Mouse (Mus musculus) heart, embryonic 16.5 days (tissue): ENCODE measurements around the gene Tinagl1. TPM values are rescaled to one million over a fixed set of nuclear protein-coding genes. Genes with fewer than 3 reads are reported as not detected.

Experiments used
- ATAC-seq: fragments of 200-750 bp; cut with Nextera tagmentation; replicated peaks from 2 replicates; pipeline ENCODE4 v1.8.0; 2017; ENCODE audit warnings: moderate number of reproducible peaks; ENCODE audit not compliant: insufficient read depth, low FRiP score; ENCODE audit errors: extremely low read depth
- H3K27ac ChIP-seq: fragments of 300-500 bp; sonication (generic); 2 replicates; pipeline ENCODE4 v1.5.1; 2014; ENCODE audit warnings: mild to moderate bottlenecking, low read length, control low read depth, moderate library complexity
- H3K27me3 ChIP-seq: fragments of 300-500 bp; sonication (generic); 2 replicates; pipeline ENCODE4 v1.6.1; 2014; ENCODE audit warnings: low read length, mixed read lengths; ENCODE audit not compliant: control insufficient read depth, insufficient read depth
- H3K36me3 ChIP-seq: fragments of 300-500 bp; sonication (generic); 2 replicates; pipeline ENCODE4 v1.6.1; 2014; ENCODE audit not compliant: control insufficient read depth, insufficient read depth
- H3K4me1 ChIP-seq: fragments of 300-500 bp; sonication (generic); 2 replicates; pipeline ENCODE4 v1.6.1; 2014; ENCODE audit warnings: low read length, mixed read lengths; ENCODE audit not compliant: control insufficient read depth, insufficient read depth
- H3K4me2 ChIP-seq: fragments of 300-500 bp; sonication (generic); 2 replicates; pipeline ENCODE4 v1.6.1; 2014; ENCODE audit warnings: low read depth, mild to moderate bottlenecking, control low read depth, low read length
- H3K4me3 ChIP-seq: fragments of 300-500 bp; sonication (generic); 2 replicates; pipeline ENCODE4 v1.5.1; 2014; ENCODE audit warnings: mild to moderate bottlenecking, control low read depth, low read length
- H3K9ac ChIP-seq: fragments of 300-500 bp; sonication (generic); 2 replicates; pipeline ENCODE4 v1.6.1; 2014; ENCODE audit warnings: low read length, control low read depth
- H3K9me3 ChIP-seq: fragments of 300-500 bp; sonication (generic); replicated peaks from 2 replicates; pipeline ENCODE4 v1.6.1; 2016; ENCODE audit warnings: low read length; ENCODE audit not compliant: control insufficient read depth
- WGBS: fragments of 180-500 bp; shearing (Covaris S2); extraction: QIAGEN DNeasy Blood & Tissue Kit; methylation state at CpG from one replicate; pipeline ENCODE4 v1.1.7; 2014; 5-methylcytosine and 5-hydroxymethylcytosine counted together
- polyA plus RNA-seq: library from polyadenylated mRNA; unstranded; fragments of >200 nt; fragmentation: Nextera tagmentation; extraction: Ambion mirVana; gene quantifications from 2 replicates; pipeline ENCODE4 v1.2.1, GENCODE M21; 2015

Tinagl1 gene
- polyA plus RNA-seq, 1 experiment from 2014 or later: 61.2 TPM

GRCm38 (mm10) chr4:130166592-130166991 is 8.3 kb downstream of the Tinagl1 start:
- peaks cover 61% of the 10 kb centered on the region for H3K4me1 ChIP-seq
- no peak overlapping the region for H3K4me3 ChIP-seq
- no peaks in the 10 kb centered on the region for H3K36me3 ChIP-seq
- ATAC-seq: no peak
- 76% methylated on average over 8 of the region's 8 CpGs for WGBS
- H3K4me2 ChIP-seq: no peak overlapping the region
- peak overlapping the region; percentile 44 for H3K27ac ChIP-seq
- no peaks in the 10 kb centered on the region for H3K27me3 ChIP-seq
- H3K9ac ChIP-seq: 0 out of 2 replicates have a peak overlapping the region, but pooled peaks have one; percentile 18
- no peaks in the 10 kb centered on the region for H3K9me3 ChIP-seq

- H3K27me3 ChIP-seq: no peaks in the 10 kb centered on the region
- H3K9me3 ChIP-seq: no peaks in the 10 kb centered on the region
- H3K4me2 ChIP-seq: no peak overlapping the region
- no peak overlapping the region for H3K4me3 ChIP-seq
- H3K27ac ChIP-seq: no peak overlapping the region
- no peak overlapping the region for H3K9ac ChIP-seq
- no peak for ATAC-seq
- WGBS: 80% methylated on average over 18 of the region's 18 CpGs
- H3K36me3 ChIP-seq: no peaks in the 10 kb centered on the region
- H3K4me1 ChIP-seq: peaks cover 59% of the 10 kb centered on the region
Measured at GRCm38 (mm10) chr4:130166061-130166460, 8.9 kb downstream of the Tinagl1 start.

- Histone ChIP-seq H3K4me3 (no peak overlapping the region), H3K27ac (peak overlapping the region; percentile 75), H3K9ac (peak overlapping the region; percentile 78; the same call in 1 of the 2 replicates), H3K4me2 (no peak overlapping the region), H3K9me3 (no peaks in the 10 kb centered on the region), H3K36me3 (no peaks in the 10 kb centered on the region), H3K27me3 (no peaks in the 10 kb centered on the region), H3K4me1 (peaks cover 57% of the 10 kb centered on the region)
- WGBS: 82% methylated on average over 6 of the region's 6 CpGs
- ATAC-seq: no peak
Measured at GRCm38 (mm10) chr4:130164121-130164520, 10.8 kb downstream of the Tinagl1 start.

- peak overlapping the region; percentile 75 for H3K27ac ChIP-seq
- peak overlapping the region; percentile 60 for H3K4me2 ChIP-seq
- H3K36me3 ChIP-seq: no peaks in the 10 kb centered on the region
- peak overlapping the region; percentile 35 for H3K4me3 ChIP-seq
- H3K9me3 ChIP-seq: no peaks in the 10 kb centered on the region
- no peaks in the 10 kb centered on the region for H3K27me3 ChIP-seq
- peaks cover 51% of the 10 kb centered on the region for H3K4me1 ChIP-seq
- ATAC-seq: peak; percentile 31
- H3K9ac ChIP-seq: peak overlapping the region; percentile 78
- 5% methylated on average over 20 of the region's 20 CpGs for WGBS
Measured at GRCm38 (mm10) chr4:130163391-130163861, 11.5 kb downstream of the Tinagl1 start.

GRCm38 (mm10) chr4:130161349-130161748 is 13.6 kb downstream of the Tinagl1 start:
- H3K9me3 ChIP-seq: no peaks in the 10 kb centered on the region
- peak overlapping the region; percentile 33; the same call in 1 of the 2 replicates for H3K27ac ChIP-seq
- WGBS: 27% methylated on average over 4 of the region's 4 CpGs

GRCm38 (mm10) chr4:130156812-130157371 is 18.0 kb downstream of the Tinagl1 start:
- H3K4me1 ChIP-seq: peaks cover 7% of the 10 kb centered on the region
- no peak overlapping the region for H3K9ac ChIP-seq
- WGBS: 62% methylated on average over 12 of the region's 12 CpGs

More at GRCm38 (mm10) chr4:130161349-130161748, 13.6 kb downstream of the Tinagl1 start:
- no peaks in the 10 kb centered on the region for H3K27me3 ChIP-seq
- no peak for ATAC-seq
- H3K4me1 ChIP-seq: peaks cover 31% of the 10 kb centered on the region
- no peaks in the 10 kb centered on the region for H3K36me3 ChIP-seq
- no peak overlapping the region for H3K4me3 ChIP-seq
- H3K4me2 ChIP-seq: peak overlapping the region; percentile 17; the same call in 1 of the 2 replicates
- 0 out of 2 replicates have a peak overlapping the region, but pooled peaks have one; percentile 18 for H3K9ac ChIP-seq

GRCm38 (mm10) chr4:130154250-130154649 is 20.7 kb downstream of the Tinagl1 start:
- Histone ChIP-seq H3K4me2 (no peak overlapping the region), H3K9ac (no peak overlapping the region), H3K4me3 (no peak overlapping the region), H3K27ac (no peak overlapping the region), H3K4me1 (no peaks in the 10 kb centered on the region), H3K9me3 (peaks cover 3% of the 10 kb centered on the region; the same call in 1 of the 2 replicates), H3K27me3 (peaks cover 6% of the 10 kb centered on the region; the same call in 1 of the 2 replicates), H3K36me3 (no peaks in the 10 kb centered on the region)
- no peak for ATAC-seq
- 73% methylated on average over 3 of the region's 3 CpGs for WGBS

More at GRCm38 (mm10) chr4:130156812-130157371, 18.0 kb downstream of the Tinagl1 start:
- H3K27ac ChIP-seq: no peak overlapping the region
- ATAC-seq: no peak
- H3K27me3 ChIP-seq: peaks cover 6% of the 10 kb centered on the region; the same call in 1 of the 2 replicates
- H3K4me2 ChIP-seq: no peak overlapping the region
- no peaks in the 10 kb centered on the region for H3K36me3 ChIP-seq
- H3K9me3 ChIP-seq: peaks cover 3% of the 10 kb centered on the region; the same call in 1 of the 2 replicates
- no peak overlapping the region for H3K4me3 ChIP-seq

- H3K4me1 ChIP-seq: no peaks in the 10 kb centered on the region
- 66% methylated on average over 10 of the region's 10 CpGs for WGBS
- H3K27me3 ChIP-seq: peaks cover 6% of the 10 kb centered on the region; the same call in 1 of the 2 replicates
- H3K9me3 ChIP-seq: no peaks in the 10 kb centered on the region
- H3K27ac ChIP-seq: no peak overlapping the region
- no peak for ATAC-seq
- no peaks in the 10 kb centered on the region for H3K36me3 ChIP-seq
- H3K9ac ChIP-seq: no peak overlapping the region
- no peak overlapping the region for H3K4me2 ChIP-seq
- H3K4me3 ChIP-seq: no peak overlapping the region
Measured at GRCm38 (mm10) chr4:130148405-130148804, 26.5 kb downstream of the Tinagl1 start.

- Histone ChIP-seq H3K4me1 (peaks cover 11% of the 10 kb centered on the region), H3K36me3 (no peaks in the 10 kb centered on the region), H3K27ac (no peak overlapping the region), H3K4me3 (no peak overlapping the region), H3K27me3 (peaks cover 37% of the 10 kb centered on the region), H3K9me3 (no peaks in the 10 kb centered on the region), H3K4me2 (no peak overlapping the region), H3K9ac (no peak overlapping the region)
- 46% methylated on average over 3 of the region's 3 CpGs for WGBS
- no peak for ATAC-seq
Measured at GRCm38 (mm10) chr4:130141786-130142185, 33.1 kb downstream of the Tinagl1 start.
